Mouse (Mus musculus) hindbrain, embryonic 12.5 days (tissue): Measurements from ENCODE around the gene Tdrkh. TPM values are rescaled to one million over a fixed set of nuclear protein-coding genes. Genes with fewer than 3 reads are reported as not detected.

Source experiments
- ATAC-seq: fragments of 200-750 bp; cut with Nextera tagmentation; 2 replicates; pipeline ENCODE4 v1.8.0; 2017; ENCODE audit warnings: moderate TSS enrichment; ENCODE audit not compliant: low FRiP score
- H3K27ac ChIP-seq: fragments of 300-500 bp; sonication (generic); 2 replicates; pipeline ENCODE4 v1.5.1; 2016; ENCODE audit warnings: mild to moderate bottlenecking
- H3K27me3 ChIP-seq: fragments of 300-500 bp; sonication (generic); 2 replicates; pipeline ENCODE4 v1.6.1; 2016; ENCODE audit warnings: mild to moderate bottlenecking
- H3K36me3 ChIP-seq: fragments of 300-500 bp; sonication (generic); 2 replicates; pipeline ENCODE4 v1.6.1; 2016; ENCODE audit warnings: mild to moderate bottlenecking
- H3K4me1 ChIP-seq: fragments of 300-500 bp; sonication (generic); 2 replicates; pipeline ENCODE4 v1.6.1; 2016
- H3K4me2 ChIP-seq: fragments of 300-500 bp; sonication (generic); replicated peaks from 2 replicates; pipeline ENCODE4 v1.6.1; 2016; ENCODE audit warnings: mild to moderate bottlenecking
- H3K4me3 ChIP-seq: fragments of 300-500 bp; sonication (generic); 2 replicates; pipeline ENCODE4 v1.5.1; 2016; ENCODE audit warnings: mild to moderate bottlenecking
- H3K9ac ChIP-seq: fragments of 300-500 bp; sonication (generic); 2 replicates; pipeline ENCODE4 v1.6.1; 2016; ENCODE audit warnings: mild to moderate bottlenecking, moderate library complexity
- H3K9me3 ChIP-seq: fragments of 300-500 bp; sonication (generic); replicated peaks from 2 replicates; pipeline ENCODE4 v1.6.1; 2016; ENCODE audit warnings: mild to moderate bottlenecking
- WGBS: fragments of 180-500 bp; shearing (Covaris S2); methylation state at CpG from one replicate; pipeline ENCODE4 v1.1.7; 2016; 5-methylcytosine and 5-hydroxymethylcytosine counted together
- polyA plus RNA-seq: library from polyadenylated mRNA; unstranded; fragments of >200 nt; fragmentation: Nextera tagmentation; extraction: Ambion mirVana; gene quantifications from 2 replicates; pipeline ENCODE4 v1.2.1, GENCODE M21; 2016

The Tdrkh gene
- polyA plus RNA-seq, 1 experiment from 2014 or later, result 48.7 TPM

DNA sequence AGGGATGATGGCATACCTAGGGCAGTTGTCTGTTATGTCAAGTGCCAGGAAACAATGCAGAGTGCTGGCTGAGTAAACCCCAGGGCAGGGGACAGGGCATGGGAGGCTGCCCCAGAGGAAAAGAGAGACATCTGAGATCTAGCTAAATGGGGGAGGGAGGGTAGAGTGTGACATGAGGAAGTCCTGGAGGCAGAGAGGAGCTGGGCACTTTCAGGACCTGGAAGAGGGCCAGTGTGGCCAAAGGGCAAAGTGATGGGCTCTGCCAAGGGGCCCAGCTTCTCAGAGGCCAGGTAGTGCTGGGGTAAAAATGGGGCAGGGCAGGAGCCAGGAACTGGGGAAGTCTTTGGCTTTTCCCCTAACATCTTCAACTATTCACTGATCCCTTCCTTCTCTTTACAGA lies 38.4 kb upstream of the Tdrkh start:
- Histone ChIP-seq H3K4me1 (peaks cover 26% of the 10 kb centered on the region), H3K27ac (no peak overlapping the region), H3K4me2 (no peak overlapping the region), H3K27me3 (peaks cover 18% of the 10 kb centered on the region), H3K4me3 (no peak overlapping the region), H3K9ac (no peak overlapping the region), H3K9me3 (no peaks in the 10 kb centered on the region), H3K36me3 (no peaks in the 10 kb centered on the region)
- ATAC-seq, result no peak

DNA sequence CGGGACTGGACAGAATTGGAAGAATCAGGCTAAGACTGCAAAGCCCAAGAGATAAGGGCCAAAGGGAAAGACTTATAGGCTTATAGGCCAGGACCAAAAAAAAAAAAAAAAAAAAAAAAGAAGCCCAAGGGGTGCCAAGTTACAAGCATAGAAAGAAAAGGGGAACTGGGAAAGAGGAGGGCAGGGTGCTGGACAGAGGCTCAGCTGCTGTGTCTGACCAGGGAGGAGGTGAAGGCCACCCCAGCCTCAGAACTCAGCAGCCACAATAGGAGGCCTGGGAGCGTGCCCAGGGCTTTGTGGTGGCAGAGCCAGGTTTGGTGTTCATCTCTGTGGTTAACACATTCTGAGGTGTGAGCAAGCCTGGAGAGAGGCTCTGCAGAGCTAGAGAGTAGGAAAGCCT lies 37.9 kb upstream of the Tdrkh start:
- no peak overlapping the region for H3K27ac ChIP-seq
- no peaks in the 10 kb centered on the region for H3K9me3 ChIP-seq
- H3K27me3 ChIP-seq, result peaks cover 18% of the 10 kb centered on the region
- H3K4me3 ChIP-seq, result no peak overlapping the region
- WGBS, result 71% methylated on average over 2 of the region's 2 CpGs
- H3K36me3 ChIP-seq, result no peaks in the 10 kb centered on the region
- no peak for ATAC-seq
- H3K4me2 ChIP-seq, result no peak overlapping the region
- H3K9ac ChIP-seq, result no peak overlapping the region
- H3K4me1 ChIP-seq, result peaks cover 26% of the 10 kb centered on the region

DNA sequence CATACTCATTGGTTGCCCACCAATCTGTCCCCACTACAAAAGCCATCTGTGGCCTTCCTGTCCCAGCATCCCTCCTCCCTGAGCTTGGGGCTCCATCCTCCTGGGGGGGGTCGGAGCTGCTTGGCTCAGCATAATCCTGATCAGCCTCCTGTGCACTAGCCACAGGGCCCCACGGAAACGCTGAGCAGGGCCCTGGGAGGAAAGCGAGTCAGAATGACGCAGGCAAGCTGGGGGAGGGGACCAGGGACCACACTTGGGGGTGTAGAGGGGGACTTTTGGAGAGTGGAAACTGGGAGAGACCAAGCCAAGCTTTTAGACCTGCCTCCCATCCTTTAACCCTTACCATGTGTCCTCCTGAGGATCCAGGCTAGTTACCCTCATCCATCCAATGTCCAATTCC lies 37.2 kb upstream of the Tdrkh start:
- no peak overlapping the region for H3K9ac ChIP-seq
- no peaks in the 10 kb centered on the region for H3K9me3 ChIP-seq
- H3K4me3 ChIP-seq, result no peak overlapping the region
- H3K27me3 ChIP-seq, result peaks cover 18% of the 10 kb centered on the region
- peaks cover 29% of the 10 kb centered on the region for H3K4me1 ChIP-seq
- H3K27ac ChIP-seq, result no peak overlapping the region
- 47% methylated on average over 5 of the region's 5 CpGs for WGBS
- no peak for ATAC-seq
- no peak overlapping the region for H3K4me2 ChIP-seq
- no peaks in the 10 kb centered on the region for H3K36me3 ChIP-seq

DNA sequence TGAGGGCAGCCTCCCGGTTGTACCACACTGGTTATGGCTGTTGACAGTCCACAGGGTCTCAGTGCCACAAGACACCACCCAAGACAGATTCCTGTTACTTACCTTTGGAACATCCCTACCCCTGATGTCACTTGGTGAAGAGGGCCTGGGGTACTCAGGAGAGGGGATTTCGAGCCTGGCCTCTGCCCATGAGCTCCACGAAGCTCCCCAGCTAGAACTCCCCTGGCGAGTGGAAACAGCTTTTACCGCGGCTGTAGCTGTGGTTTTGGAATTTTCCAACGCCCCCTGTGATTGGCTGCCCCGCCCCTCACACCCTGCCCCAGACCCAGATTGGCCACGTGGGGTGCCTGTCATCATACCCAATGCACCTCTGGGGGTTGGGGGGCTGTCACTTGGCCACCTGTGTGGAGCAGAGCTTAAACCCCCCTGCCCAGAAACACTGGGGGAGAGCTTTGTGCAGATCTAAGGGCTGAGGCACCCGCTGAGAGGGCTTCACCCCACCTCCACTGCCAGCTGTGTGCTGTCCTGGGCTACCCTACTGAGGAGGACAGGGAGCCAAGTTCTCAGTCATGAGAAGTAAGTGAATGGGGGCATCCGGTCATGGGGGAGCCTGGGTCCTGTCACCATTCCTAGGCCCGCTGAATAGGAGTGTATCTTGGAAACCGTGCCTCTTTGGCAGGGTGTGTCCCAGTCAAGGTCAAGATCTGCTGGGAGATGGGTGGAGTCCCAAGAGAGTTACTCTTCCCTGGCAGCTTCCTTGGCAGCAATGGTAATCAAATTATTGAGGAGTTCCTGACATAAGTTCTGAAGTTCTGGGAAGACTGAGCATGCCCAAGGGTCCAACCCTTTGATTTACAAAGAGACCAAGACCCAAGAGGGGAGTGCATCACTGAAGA lies 35.8 kb upstream of the Tdrkh start:
- H3K9ac ChIP-seq, result no peak overlapping the region
- H3K27me3 ChIP-seq, result peaks cover 18% of the 10 kb centered on the region
- no peak overlapping the region for H3K4me2 ChIP-seq
- no peak overlapping the region for H3K27ac ChIP-seq
- no peaks in the 10 kb centered on the region for H3K9me3 ChIP-seq
- no peak overlapping the region for H3K4me3 ChIP-seq
- peaks cover 20% of the 10 kb centered on the region for H3K4me1 ChIP-seq
- no peaks in the 10 kb centered on the region for H3K36me3 ChIP-seq
- 20% methylated on average over 13 of the region's 13 CpGs for WGBS
- ATAC-seq, result no peak

DNA sequence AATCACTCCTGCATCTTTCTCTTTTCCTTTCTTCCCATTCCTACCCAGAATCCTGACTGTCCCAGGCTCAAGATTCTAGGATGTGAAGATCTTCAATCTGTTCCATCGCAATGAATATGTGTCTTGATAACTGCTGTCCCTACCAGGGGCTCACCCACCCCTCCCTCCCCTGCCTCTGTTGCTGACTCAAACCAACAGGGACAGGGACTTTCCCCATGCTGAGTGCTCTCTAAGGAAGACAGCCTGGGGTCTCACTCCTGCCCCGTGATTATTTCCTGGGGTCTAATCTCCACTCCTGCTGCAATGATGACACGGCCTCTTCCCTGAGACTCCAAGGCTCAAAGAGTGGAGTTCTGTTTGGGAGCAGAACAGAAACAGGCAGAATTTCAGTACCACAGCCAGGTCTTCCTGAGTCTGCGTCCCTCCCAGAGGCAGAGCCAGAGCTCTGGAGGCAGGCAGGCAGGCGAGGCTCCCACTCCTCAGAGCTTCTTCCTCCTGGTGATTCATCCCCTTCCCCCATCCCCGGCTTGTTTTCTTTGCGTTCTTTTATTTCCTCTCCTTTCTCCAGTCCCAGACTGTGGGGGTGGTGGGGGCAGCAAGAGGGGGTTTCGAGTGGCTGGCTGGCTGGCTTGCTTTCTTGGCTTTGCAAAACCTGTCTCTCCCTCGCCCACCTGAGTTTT lies 33.1 kb upstream of the Tdrkh start:
- Histone ChIP-seq H3K36me3 (no peaks in the 10 kb centered on the region), H3K9me3 (no peaks in the 10 kb centered on the region), H3K9ac (no peak overlapping the region), H3K27me3 (no peaks in the 10 kb centered on the region), H3K4me2 (no peak overlapping the region), H3K27ac (no peak overlapping the region), H3K4me3 (no peak overlapping the region), H3K4me1 (peaks cover 6% of the 10 kb centered on the region; the same call in 1 of the 2 replicates)
- 24% methylated on average over 9 of the region's 9 CpGs for WGBS
- no peak for ATAC-seq

DNA sequence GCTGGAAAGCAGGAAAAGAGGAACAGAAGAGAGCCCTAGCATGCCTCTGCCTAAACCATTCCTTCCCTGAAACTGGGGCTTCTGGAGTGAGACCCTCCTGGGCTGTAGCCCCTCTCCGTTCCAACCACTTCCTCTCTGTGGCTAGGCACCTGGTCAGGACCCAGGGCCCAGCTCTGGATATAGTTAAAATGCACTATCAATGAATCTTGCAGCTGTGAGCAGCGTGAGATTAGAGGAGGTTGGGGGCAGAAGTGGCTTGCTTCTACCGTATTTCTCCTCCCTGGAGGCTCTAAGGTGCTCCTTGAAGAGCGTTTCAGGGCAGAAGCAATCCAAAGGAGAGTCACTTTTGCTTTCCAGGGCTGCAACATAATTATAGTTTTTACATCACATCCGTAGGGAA lies 30.8 kb upstream of the Tdrkh start:
- H3K4me1 ChIP-seq, result peaks cover 3% of the 10 kb centered on the region; the same call in 1 of the 2 replicates
- no peak overlapping the region for H3K27ac ChIP-seq
- no peak overlapping the region for H3K9ac ChIP-seq
- H3K36me3 ChIP-seq, result no peaks in the 10 kb centered on the region
- H3K4me3 ChIP-seq, result no peak overlapping the region
- no peaks in the 10 kb centered on the region for H3K27me3 ChIP-seq
- H3K9me3 ChIP-seq, result no peaks in the 10 kb centered on the region
- no peak overlapping the region for H3K4me2 ChIP-seq
- 75% methylated on average over 5 of the region's 5 CpGs for WGBS
- no peak for ATAC-seq

DNA sequence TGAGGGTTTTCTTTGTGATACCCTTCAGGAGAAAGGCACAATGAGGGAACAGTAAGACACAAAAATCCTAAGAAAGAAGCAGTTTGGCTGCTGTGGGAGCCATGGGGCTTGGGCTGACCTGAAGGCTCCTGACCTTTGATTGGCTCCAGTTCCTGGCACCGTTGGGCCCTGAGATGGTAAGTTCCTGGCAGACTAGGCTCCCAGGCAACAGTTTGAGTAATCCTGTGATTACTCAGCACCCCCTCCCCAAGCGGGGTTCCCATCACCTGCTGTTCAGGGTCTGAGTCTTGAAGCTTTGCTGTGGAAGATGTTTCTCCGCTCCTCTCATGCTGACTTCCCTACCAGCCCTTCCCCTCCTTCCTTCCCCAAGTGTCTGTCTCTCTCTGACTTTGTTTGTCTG lies 29.6 kb upstream of the Tdrkh start:
- ATAC-seq, result no peak
- H3K9ac ChIP-seq, result no peak overlapping the region
- no peaks in the 10 kb centered on the region for H3K27me3 ChIP-seq
- H3K4me1 ChIP-seq, result peaks cover 3% of the 10 kb centered on the region; the same call in 1 of the 2 replicates
- H3K27ac ChIP-seq, result no peak overlapping the region
- 74% methylated on average over 3 of the region's 3 CpGs for WGBS
- no peaks in the 10 kb centered on the region for H3K9me3 ChIP-seq
- no peaks in the 10 kb centered on the region for H3K36me3 ChIP-seq
- H3K4me3 ChIP-seq, result no peak overlapping the region
- H3K4me2 ChIP-seq, result no peak overlapping the region

DNA sequence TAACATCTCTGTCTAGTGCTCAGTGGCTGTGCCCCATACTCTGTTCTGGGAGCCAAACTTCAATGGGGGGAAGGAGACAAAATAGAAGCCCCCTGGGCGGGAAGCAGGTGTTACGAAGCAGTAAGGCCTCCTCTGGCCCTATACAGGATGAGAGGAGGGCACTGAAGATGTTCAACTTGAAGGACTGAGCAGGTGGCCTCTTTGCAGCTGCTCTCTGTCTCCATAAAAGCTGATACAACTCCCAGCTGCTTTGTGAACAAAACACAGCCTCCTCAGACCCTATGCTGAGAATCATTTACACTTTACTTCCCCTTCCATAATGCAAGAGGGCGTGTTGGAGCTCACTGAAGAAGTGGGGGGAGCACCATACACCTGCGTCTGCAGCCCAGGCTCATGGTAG lies 26.4 kb upstream of the Tdrkh start:
- Histone ChIP-seq H3K36me3 (no peaks in the 10 kb centered on the region), H3K4me1 (no peaks in the 10 kb centered on the region), H3K9ac (no peak overlapping the region), H3K27me3 (no peaks in the 10 kb centered on the region), H3K9me3 (no peaks in the 10 kb centered on the region), H3K4me3 (no peak overlapping the region), H3K4me2 (no peak overlapping the region), H3K27ac (no peak overlapping the region)
- 67% methylated on average over 4 of the region's 4 CpGs for WGBS
- ATAC-seq, result no peak

DNA sequence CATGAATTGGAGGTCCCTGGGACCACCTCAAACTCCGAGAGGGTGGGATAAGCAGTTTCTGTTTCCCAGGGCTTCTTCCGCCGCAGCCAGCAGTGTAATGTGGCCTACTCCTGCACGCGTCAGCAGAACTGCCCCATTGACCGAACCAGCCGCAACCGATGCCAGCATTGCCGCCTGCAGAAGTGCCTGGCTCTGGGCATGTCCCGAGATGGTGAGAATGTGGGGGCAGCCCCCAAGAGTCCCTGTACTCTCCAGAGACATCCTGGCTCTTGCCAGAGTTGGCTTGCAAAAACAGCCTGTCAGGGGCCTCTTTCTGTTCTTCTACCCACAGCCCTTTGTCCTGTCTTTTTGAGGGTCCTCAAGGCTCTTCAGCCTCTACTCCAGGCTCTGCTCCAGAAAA lies 25.7 kb upstream of the Tdrkh start:
- Histone ChIP-seq H3K36me3 (no peaks in the 10 kb centered on the region), H3K4me3 (no peak overlapping the region), H3K4me1 (no peaks in the 10 kb centered on the region), H3K27ac (no peak overlapping the region), H3K9me3 (no peaks in the 10 kb centered on the region), H3K27me3 (no peaks in the 10 kb centered on the region), H3K9ac (no peak overlapping the region), H3K4me2 (no peak overlapping the region)
- ATAC-seq, result no peak
- 93% methylated on average over 10 of the region's 10 CpGs for WGBS

DNA sequence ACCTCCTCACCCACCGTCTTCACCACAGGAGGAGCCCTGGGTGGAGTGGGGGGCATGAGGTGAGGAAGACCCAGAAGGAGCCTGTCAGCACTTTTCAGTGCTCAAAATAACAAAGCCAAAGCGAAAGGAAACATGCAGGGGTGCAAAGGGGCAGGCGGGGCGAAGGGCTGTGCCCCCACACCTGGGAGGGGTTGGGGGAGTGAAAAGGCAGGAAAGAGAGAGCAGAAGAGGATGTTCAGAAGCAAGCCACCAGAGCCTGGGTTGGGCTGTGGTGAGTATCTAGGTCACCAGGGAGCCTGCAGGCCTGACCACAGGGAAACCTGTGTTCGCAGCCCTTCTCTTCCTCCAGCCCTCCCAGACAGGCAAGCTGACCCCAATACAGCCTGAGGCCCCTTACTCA lies 25.0 kb upstream of the Tdrkh start:
- ATAC-seq, result no peak
- WGBS, result 76% methylated on average over 5 of the region's 5 CpGs

DNA sequence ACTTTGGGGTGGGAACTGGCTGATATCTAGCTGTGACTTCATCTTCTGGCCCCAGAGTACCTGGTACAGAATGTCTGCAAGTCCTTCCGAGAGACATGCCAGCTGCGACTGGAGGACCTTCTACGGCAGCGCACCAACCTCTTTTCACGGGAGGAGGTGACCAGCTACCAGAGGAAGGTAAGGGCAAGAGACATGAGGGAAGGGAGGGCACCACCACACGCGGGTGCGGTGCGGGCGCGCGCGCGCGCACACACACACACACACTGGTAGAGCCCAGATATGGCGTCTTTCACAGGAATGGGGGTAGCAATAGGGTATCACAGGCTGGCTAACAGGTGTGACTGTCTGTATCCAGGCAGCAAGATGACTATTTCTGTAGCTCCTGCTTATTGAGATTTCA lies 23.7 kb upstream of the Tdrkh start:
- H3K9me3 ChIP-seq, result no peaks in the 10 kb centered on the region
- H3K36me3 ChIP-seq, result no peaks in the 10 kb centered on the region
- H3K4me2 ChIP-seq, result no peak overlapping the region
- H3K27me3 ChIP-seq, result no peaks in the 10 kb centered on the region
- WGBS, result 97% methylated on average over 16 of the region's 16 CpGs
- no peak overlapping the region for H3K9ac ChIP-seq
- H3K4me1 ChIP-seq, result no peaks in the 10 kb centered on the region
- no peak overlapping the region for H3K27ac ChIP-seq
- no peak for ATAC-seq
- H3K4me3 ChIP-seq, result no peak overlapping the region

More for the DNA sequence above, 25.0 kb upstream of the Tdrkh start:
- no peak overlapping the region for H3K9ac ChIP-seq
- no peaks in the 10 kb centered on the region for H3K27me3 ChIP-seq
- H3K4me1 ChIP-seq, result no peaks in the 10 kb centered on the region
- no peaks in the 10 kb centered on the region for H3K36me3 ChIP-seq
- H3K4me3 ChIP-seq, result no peak overlapping the region
- H3K27ac ChIP-seq, result no peak overlapping the region
- no peaks in the 10 kb centered on the region for H3K9me3 ChIP-seq
- H3K4me2 ChIP-seq, result no peak overlapping the region

DNA sequence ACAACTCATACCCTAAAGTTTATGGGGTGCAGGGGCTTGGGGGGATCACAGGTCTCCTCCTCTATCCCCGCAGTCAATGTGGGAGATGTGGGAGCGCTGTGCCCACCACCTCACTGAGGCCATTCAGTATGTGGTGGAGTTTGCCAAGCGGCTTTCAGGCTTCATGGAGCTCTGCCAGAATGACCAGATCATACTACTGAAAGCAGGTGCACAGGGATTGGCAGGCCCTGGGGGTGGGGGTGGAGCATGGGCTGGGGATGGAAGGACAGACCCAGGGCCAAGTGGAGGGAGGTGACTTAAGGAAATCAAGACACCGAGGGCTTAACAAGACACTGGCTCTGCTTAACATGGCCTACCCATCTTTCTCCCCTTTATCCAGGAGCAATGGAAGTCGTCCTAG lies 22.1 kb upstream of the Tdrkh start:
- Histone ChIP-seq H3K4me3 (no peak overlapping the region), H3K9me3 (no peaks in the 10 kb centered on the region)

DNA sequence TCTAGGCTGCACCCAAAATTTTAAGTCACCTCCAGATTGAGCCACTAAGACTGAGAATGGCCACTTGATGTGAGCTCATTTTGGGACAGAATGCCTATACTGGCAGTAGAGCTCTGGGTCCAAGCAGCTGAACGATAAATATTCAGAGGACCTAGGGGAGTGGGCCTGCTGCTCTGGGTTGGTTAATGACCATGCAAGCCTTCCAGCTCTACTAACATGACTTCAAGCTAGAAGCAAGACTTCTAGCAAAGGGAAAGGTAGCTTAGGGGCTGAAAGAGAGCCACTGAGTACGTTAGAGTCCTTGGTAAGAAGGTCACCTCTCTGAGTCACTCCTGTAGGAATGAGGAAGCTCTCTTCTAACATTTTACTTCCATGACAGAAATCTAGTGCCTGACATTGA lies 20.9 kb upstream of the Tdrkh start:
- no peak overlapping the region for H3K4me2 ChIP-seq
- 85% methylated on average over 2 of the region's 2 CpGs for WGBS
- no peaks in the 10 kb centered on the region for H3K9me3 ChIP-seq
- no peaks in the 10 kb centered on the region for H3K4me1 ChIP-seq
- no peak overlapping the region for H3K4me3 ChIP-seq
- H3K9ac ChIP-seq, result no peak overlapping the region
- H3K27me3 ChIP-seq, result peaks cover 7% of the 10 kb centered on the region; the same call in 1 of the 2 replicates
- H3K27ac ChIP-seq, result no peak overlapping the region
- H3K36me3 ChIP-seq, result no peaks in the 10 kb centered on the region
- no peak for ATAC-seq

More for the DNA sequence above, 22.1 kb upstream of the Tdrkh start:
- no peaks in the 10 kb centered on the region for H3K4me1 ChIP-seq
- 85% methylated on average over 5 of the region's 5 CpGs for WGBS
- no peak overlapping the region for H3K9ac ChIP-seq
- H3K36me3 ChIP-seq, result no peaks in the 10 kb centered on the region
- H3K27ac ChIP-seq, result no peak overlapping the region
- H3K27me3 ChIP-seq, result no peaks in the 10 kb centered on the region
- H3K4me2 ChIP-seq, result no peak overlapping the region
- no peak for ATAC-seq
